Mouse (Mus musculus) neural tube, embryonic 10.5 days (tissue): ENCODE results near the gene Rbpj.

Experiments used
- DNase-seq: peaks from one replicate; pipeline ENCODE4 v3.0.0-alpha.2; 2017; ENCODE audit warnings: low spot score; ENCODE audit errors: extremely low spot score

Rbpj gene

DNA sequence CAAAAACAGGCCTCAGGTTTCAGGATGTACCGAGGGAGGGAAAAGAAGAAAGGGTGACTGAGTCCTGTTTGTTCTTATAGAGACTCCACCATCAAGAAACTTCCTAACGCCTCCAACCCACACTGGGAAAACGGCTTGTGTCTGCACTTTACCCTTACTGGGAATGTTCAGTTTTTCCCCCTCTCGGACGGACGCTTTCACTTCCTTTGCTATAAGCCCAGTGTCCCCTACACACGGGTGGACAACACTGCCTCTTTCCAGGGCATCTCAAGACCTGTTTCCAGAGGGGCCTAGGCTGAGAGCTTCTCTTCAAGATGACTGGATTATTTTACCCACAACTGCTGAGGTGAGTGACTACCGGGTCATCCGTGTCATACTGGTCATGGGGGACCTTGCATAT lies at the start of gene Rbpj:
TSS of gene Rbpj (plus strand) at position 270 of the 400 bp plus-strand sequence.
- no peak for DNase-seq

DNA sequence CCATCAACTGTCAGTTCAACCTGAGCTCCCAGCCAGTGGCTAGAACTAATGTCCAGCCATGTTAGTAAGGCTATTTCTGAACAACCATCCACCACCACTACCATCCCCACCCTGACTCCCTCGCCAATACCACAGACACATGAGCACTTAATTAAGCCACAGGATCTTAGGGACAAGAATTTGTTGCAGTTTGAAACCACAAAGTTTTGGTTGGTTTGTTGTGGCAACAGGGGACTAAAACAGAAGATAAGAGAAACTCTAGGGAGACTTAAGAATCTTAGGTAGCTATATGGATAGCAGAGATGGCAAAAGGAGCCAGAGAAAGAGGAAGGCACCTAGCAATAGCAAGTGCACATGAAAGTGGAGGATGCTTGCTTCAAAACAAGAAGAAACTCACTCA lies 45.2 kb upstream of the Rbpj start:
- no peak for DNase-seq

DNA sequence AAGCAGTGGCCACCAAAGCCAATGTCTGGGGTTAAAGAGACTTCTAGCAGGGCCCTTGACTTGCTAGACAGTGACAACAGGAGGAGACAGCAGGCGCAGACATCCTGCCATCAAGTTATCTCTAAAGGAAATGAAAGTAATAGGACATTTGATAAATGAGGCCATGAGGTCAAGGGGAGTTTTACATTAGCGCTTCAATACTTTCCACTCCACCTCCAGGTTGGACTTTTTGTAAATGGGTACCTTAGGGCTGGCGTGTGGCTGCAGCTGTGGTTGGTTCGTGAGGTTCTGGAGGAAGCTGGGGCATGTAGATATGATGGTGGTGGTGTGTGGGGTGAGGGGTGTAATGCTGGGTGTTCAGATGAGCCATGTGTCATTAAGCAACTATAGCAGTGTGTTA lies 44.7 kb upstream of the Rbpj start:
- no peak for DNase-seq

DNA sequence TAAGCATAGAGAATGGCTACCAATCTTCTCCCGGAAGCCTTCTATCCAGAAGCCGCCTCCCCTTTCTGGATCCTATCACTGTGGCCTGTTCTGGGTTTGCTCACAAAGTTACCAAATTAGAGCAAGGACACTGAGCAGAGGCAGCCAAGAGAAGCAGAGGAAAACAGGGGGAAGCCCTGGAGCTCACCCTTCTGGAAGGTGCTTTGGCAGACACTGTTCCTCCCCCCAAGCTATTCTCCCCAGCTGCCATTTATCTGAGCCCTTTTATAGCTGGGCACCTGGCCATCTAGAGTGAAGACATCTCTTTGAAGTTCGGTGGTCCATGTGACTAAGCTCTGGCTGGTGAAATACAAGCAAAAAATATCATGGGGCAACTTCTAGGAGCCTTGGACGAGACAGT lies 38.5 kb upstream of the Rbpj start:
- DNase-seq: no peak

DNA sequence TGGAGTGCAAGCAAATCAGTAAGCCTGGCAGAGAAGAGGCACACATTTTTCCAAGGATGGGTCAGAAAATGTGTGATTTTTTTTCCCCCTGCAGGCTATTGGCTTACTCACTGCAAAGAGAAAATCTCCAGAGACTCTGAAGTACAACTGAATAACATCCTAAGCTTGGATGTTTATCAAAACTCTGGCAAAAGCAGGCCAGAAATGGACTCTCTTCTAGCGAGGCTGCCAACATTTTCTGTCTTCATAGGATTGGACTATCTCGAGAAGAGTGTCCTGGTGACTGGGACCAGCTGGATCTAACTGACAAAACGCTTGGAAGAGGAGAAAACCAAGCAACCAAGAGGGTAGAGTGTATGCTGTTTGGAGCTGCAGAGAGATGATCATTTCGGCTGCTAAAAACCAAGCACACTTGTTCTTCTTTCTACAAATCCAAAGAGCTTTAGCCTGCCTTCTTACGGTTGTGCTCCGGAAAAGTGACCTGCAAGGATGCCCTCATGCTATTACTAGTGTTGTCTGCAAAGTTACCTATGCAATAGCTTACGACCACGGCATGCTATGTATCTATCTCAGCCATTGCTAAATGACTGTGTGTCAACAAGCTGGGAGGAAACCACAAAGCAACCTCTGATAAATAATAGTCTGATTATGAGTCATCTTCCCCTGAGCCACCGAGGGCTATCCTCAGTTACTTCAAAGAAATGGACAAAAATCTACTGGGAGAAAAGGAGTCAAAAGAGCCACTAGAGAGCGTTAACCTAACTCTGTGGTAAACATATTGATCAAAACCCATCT lies 36.1 kb upstream of the Rbpj start:
- DNase-seq: no peak

DNA sequence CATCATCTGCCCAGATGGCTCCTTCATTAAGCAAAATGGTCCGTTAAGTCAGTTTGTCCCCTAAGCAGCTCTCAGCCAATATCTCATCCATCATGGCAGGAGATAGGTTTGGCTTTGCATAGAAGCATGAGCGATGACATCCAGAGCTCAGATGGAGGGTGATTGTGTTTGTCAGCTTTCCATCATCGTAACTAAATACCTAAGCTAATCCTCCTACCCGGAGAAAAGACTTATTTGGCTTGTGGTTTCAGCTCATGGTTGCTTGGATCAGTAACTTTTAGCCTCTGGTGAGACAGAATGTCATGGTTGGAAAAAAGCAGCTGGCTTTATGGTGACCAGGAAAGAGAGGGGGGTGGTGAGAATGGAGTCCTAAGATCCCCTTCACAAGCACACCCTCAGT lies 33.5 kb upstream of the Rbpj start:
- DNase-seq: no peak

DNA sequence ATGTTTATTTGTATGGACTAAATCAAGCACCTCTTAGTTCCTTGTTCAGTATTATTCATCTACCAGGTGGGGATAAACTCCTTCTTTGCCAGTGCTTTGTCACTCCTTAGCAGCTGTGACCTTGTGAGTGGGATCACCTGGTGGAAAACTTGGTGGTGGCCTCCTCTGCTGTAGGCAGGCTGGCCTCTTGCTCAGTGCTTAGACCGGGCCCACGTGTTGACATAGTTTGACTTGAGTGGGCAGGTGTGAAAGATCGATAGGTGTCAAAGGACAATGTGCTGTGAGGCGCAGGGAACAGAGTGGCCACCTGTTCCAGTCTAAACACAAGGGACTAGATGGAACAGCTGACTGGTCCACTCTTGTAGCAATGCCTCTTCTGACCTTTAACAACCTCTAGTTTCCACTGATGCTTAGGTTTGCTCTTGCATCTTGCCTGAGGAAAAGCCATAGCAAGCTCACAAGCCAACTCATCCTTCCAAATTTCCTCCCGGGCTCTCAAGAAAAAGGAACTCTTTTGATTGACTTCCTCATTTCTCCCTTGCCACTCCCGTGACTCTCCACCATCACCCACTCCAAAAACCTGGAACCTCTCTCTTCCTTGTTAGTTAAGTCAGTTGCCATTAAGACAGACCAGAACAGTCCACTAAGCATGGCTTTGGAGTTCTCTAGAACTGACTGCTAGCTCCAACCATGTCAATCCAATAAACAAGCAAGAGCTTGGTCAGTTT lies 28.9 kb upstream of the Rbpj start:
- DNase-seq: no peak

DNA sequence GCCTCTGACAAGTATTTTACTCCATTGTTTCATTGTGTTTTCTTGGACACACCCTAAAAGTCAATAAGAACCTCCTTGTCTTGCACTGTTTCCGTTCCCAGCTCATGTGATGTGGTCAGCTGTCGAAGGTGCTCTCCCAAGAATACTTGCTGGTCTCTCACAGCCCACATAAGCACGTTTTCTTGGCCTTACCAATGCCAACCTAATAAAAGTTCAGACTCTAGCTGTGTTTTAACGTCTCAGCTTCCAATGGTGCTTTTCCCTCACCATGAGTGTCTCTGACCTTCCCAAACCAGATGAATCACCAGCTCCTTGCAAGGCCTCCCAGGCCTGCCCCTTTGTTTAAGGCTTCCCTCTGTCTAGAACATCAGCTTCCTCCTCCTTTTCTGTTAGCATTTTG lies 28.2 kb upstream of the Rbpj start:
- DNase-seq: no peak

DNA sequence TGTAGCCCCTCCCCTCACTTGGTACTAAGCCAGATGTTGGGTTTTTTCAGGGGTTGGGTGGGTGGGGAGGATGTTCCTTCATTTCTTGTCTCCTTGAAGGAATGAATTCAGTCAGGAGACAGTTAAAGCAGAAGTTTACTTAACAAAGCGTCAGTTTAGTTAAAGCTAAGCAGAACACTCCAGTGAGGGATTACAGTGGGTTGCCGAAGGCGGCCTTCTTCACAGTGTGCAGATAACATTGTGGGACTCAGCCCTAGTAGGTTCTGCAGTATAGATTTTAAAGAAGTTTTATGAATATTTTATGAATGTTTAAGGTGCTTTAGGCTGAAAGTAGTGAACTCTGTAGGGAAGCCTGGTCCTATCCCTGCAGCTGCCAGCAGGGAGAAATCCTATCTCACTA lies 27.7 kb upstream of the Rbpj start:
- DNase-seq: no peak

DNA sequence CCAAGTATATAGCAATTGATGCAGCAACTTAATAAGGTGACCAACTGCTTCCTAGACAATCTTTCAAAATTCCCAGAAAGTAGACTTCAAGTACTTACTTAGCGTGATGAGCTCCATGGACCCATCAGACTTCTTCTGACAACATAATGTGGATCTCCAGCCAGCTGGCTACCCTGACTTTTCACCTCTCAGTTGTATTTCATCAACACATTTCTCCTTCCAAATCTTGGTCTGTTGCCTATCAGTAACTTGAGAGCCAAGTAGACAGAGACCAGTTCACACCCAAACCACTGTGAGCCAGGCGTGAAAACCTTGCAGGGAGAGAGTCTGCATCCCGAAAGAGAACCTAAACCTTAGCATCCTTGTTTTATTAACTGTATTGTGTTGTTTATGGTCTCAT lies 26.3 kb upstream of the Rbpj start:
- DNase-seq: no peak

DNA sequence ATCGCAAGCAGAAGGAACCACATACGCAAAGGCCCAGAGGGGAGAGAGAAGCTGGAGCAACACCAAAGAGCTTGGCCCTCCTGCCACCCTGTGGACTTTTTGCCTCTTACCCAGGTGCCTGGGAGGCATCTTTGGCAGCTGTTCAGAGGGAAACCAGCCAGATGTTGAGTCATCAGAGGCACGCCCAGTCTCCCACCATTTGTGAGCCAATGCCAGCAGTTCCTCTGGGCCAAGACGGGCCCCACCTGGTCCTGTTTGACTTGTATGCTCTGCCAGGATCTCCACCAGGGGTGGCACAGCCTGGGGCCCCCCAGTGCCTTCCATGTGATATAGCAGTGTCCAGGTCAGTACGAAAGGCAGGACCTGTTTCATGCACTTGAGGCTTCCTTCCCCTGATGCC lies 21.9 kb upstream of the Rbpj start:
- no peak for DNase-seq

DNA sequence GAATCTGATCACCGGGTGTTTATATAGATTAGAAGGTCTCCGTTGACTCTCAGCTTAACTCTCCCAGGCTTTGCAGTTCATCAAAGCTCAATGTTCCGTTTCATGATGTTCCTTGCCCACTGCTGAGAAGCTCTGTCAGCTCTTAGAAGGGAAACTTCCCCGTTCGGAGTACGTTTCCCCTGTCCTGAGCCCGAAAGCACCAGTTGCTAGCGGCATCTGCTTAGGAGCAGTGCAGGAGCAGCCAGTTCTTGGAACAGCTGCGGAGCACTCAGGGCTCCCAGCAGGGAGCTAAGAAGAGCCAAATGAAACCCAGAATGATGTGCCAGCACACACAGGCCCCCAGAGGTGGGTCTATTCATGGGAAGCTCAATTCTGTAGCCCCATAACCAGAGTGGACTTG lies 15.0 kb upstream of the Rbpj start:
- no peak for DNase-seq

DNA sequence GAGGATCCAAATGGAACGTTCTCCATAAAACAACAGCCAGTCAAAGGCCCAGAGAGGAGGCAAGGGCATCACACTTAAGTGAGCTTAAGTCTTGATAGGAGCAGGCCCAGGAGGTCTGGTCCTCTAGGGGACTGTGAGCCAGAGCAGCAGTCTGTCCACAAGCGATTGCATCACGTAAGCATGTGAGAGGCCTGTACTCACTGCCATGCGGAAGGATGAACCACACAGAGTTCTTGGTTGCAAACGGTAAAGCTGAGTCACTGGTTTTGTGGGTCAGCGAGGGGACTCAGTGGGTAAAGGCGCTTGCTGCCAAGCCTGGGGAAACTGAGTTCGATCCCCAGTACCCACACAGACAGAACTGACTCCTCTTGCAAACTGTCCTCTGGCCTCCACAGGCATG lies 14.1 kb upstream of the Rbpj start:
- DNase-seq: no peak

DNA sequence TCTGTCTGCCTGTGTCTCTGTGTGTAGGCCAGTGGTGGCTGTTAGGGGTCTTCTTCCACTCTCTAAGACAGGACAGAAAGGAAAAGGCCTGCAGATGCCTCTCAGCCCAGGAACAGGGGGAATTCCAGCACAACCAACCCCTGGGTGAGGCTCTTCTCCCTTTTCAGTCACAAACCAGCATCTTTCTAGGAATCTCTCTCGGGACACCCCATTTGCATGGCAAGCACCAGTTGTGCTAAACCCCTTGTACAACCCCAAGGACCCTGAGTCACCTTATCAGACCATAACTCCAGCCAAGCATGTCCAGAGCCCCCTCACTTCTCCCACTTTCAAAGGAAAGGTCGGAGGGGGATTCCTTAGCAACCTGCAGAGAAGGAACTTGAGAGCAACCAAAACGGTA lies 13.0 kb upstream of the Rbpj start:
- DNase-seq: no peak

DNA sequence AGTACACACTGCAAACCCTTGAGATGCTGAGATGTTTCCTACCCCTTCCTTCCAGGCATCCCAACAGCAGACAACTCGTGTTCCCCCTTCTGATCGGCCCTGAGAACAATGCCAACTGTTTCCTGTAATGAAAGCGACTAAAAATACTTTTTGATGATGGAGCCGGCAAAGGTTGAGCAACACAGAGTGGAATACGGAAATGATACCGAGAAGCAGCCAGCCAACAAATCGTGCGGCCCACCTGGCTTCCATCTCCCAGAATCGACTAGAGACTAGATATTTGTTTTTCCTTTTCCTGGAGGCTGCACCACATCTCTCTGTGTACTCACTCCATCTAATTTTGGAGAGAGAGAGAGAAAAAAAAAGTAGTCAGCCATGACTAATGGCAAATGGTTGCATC lies 11.2 kb upstream of the Rbpj start:
- DNase-seq: no peak

DNA sequence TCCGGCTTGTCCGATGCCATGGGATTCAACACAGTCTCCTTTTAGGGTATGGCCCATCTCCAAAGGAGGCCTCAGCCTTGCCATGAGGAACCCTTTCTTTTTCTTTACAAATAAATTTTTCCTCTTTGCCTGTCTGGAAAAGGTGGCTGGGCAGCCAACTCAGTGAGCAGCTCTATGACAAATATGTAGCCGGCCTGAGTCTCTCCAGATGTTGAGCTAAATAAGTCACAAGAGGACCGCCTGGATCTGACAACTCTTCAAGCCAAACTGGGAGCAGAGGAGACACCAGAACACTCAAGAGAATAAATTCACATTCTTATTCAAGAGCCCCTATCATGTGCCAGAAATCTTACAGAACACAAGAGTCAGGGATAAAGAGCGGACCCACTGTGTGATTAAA lies 10.5 kb upstream of the Rbpj start:
- no peak for DNase-seq

DNA sequence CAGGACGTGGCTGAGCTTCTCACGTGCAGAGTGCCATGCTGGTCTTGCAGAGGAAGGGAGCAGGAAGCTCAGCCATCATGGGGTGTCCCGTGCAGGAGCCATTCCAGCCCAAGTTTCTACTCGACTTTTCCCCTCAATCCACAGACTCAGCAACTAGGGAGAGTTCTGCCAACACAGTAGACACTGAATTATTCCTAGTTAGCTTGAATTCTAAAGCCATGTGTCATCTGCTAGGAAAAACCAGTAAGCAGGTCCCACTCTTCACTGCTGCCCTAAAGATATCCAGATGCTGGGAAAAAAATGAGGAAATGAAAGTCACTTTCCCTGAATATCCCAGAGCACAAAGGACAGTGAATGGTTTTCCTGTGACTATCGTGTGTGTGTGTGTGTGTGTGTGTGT lies 5.8 kb upstream of the Rbpj start:
- no peak for DNase-seq

DNA sequence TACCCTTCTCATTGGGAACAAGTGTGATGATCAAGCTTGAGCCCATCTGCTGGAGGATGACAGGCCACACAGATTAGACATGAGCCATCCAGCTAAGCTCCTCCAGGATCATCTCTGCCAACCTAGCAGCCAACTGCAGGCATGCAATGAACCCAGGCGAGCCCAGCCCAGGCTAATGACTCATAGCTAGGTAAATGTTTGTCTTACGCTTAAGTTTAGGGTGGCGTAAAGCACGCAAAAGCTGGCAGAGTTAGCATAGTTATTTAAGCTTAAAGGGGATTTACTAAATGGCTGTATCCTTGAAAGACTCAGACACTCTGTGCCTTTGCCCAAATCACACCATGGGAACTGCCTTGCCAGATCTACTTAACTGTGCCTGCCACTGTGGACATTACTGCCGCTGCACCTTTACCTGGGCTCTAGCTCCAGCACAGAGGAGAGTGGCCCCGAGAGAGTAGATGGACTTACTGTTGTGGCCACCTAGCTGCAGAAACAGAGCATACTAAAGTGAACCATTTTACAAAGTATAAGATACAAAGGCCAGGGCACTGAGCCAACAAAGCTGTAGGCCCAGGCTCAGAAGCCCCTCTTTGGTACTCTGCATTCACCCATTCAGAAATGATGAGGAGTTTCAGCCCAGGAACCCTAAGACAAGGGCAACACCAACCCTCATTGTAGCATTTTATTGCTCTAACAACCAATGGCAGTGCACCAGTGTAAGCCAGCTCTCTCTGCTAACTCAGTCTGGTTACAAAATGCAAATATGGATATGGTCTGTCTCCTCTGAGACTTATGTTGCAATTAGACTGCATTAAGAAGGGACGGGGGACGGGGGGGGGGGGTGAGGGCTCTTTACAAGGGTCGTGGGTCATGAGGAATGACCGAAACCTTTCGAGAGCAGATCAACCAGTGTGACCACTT lies 2.6 kb upstream of the Rbpj start:
- DNase-seq: no peak

DNA sequence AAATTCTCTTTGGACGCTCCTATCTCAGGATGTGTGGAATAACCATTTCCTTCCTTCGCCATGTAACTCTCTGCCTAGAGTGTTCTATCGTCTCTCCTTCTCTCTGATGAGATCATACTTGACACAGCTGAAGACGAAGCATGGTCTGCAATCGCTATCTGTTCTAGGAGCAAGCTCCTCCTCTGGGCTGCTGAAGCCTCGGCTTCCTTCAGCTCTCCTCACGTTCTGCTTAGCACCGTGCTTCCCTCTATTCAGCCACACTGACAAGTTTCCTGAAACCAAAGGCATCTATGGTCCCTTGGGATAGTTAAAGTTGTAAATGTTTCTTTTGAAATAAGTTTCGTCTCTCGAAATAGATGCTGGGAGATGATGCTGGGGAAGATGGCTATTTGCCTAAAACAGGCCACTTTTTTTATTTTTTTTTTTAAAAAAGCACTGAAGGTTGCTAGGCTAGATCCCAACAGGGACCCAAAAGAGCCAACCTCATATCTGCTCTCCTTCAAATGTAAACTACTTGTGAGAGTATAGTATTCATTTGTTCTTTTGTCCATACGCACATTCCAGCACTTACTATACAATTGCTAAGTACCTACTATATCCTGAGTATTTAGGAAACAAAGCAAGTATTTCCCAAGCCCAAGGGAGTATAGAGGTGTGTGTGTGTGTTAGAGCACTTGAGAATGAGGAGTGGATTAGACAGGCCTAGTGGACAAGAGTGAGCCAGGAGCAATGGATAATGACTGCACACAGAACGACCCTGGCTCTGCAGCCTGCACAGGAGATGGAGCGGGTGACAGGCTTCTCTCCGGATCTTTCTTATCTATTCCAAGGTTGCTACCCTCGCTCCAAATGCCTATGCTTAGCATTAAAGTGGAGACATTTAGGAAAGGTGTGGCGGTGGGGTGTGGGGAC lies 726 bp downstream of the Rbpj start:
- no peak for DNase-seq

DNA sequence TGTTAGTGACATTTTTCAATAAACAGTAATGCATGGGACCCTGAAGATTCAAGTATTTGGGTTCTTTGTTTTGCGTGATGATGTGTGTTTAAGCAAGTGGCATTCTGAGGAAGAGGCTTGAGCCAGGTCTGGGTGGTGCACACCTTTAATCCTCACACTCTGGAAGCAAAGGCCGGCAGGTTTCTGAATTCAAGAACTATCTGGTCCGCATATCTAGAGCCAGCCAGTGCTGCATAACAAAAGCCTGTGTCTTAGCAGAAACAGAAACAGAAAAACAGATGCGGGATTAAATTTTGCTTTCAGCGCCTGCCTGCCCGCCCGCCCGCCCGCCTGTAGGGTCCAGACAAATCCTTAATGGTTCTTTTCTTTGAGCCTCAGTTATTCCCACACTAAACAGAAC lies 1.6 kb downstream of the Rbpj start:
- DNase-seq: no peak

DNA sequence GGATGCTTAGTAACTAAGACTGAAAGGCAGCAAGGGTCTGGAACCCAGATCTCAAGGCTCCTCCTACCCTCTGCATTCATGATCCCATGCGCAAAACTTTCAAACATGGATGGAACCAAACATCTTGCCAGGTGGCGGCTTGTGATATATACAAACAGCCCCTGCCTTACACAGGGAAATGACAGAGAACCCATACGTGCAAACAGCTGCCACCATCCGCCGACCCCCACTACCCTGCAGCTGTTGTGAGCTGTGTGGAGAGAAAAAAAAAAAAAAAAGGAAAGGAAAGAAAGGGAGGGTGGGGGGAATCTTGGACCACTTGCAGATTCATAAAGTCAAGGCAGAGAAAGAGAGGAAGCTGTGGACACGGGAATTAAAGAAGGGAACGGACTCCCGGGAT lies 2.4 kb downstream of the Rbpj start:
- DNase-seq: no peak
